Mouse (Mus musculus) E14TG2a.4 (cell line): ENCODE measurements around the gene Nfkb2.

Source experiments
- H3K27me3 ChIP-seq: 2 replicates; pipeline ENCODE4 v1.6.1; 2014; ENCODE audit warnings: low read length, control low read depth; ENCODE audit not compliant: insufficient read depth
- H3K36me3 ChIP-seq: 2 replicates; pipeline ENCODE4 v1.6.1; 2014; ENCODE audit warnings: low read length, control low read depth; ENCODE audit not compliant: insufficient read depth
- H3K4me1 ChIP-seq: replicated peaks from 2 replicates; pipeline ENCODE4 v1.6.1; 2014; ENCODE audit warnings: low read depth, low read length, control low read depth
- H3K4me3 ChIP-seq: replicated peaks from 2 replicates; pipeline ENCODE4 v1.5.1; 2014; ENCODE audit warnings: mild to moderate bottlenecking, low read length
- H3K9me3 ChIP-seq: 2 replicates; pipeline ENCODE4 v1.6.1; 2014; ENCODE audit warnings: low read length, control low read depth
- CTCF ChIP-seq: conservative IDR thresholded peaks from 2 replicates; pipeline ENCODE4 v1.5.1; 2014; ENCODE audit warnings: low read length
- NANOG ChIP-seq: IDR thresholded peaks from 2 replicates; pipeline ENCODE4 v1.6.1; 2014; ENCODE audit warnings: borderline replicate concordance, low read length, mixed read lengths
- POU5F1 ChIP-seq: IDR thresholded peaks from 2 replicates; pipeline ENCODE4 v1.6.1; 2014; ENCODE audit warnings: low read length, borderline replicate concordance

Nfkb2 gene

GRCm38 (mm10) chr19:46329951-46330350 is 25.8 kb downstream of the Nfkb2 start:
- TF ChIP-seq CTCF: peak; percentile 37
- no peak for TF ChIP-seq NANOG
- peaks cover 64% of the 10 kb centered on the region for H3K4me1 ChIP-seq
- peaks cover 30% of the 10 kb centered on the region for H3K36me3 ChIP-seq
- H3K9me3 ChIP-seq: no peaks in the 10 kb centered on the region
- H3K27me3 ChIP-seq: peaks cover 35% of the 10 kb centered on the region
- peak overlapping the region; percentile 88; the same call in 1 of the 2 replicates for H3K4me3 ChIP-seq

GRCm38 (mm10) chr19:46330696-46331095 is 26.6 kb downstream of the Nfkb2 start:
- Histone ChIP-seq H3K9me3 (no peaks in the 10 kb centered on the region), H3K4me1 (peaks cover 60% of the 10 kb centered on the region), H3K27me3 (peaks cover 28% of the 10 kb centered on the region), H3K4me3 (no peak overlapping the region), H3K36me3 (peaks cover 33% of the 10 kb centered on the region)
- TF ChIP-seq NANOG (no peak), CTCF (no peak), POU5F1 (no peak)

GRCm38 (mm10) chr19:46331326-46331725 is 27.2 kb downstream of the Nfkb2 start:
- H3K4me3 ChIP-seq: no peak overlapping the region
- peaks cover 40% of the 10 kb centered on the region for H3K36me3 ChIP-seq
- no peaks in the 10 kb centered on the region for H3K9me3 ChIP-seq
- TF ChIP-seq POU5F1 (no peak), CTCF (no peak), NANOG (no peak)
- H3K27me3 ChIP-seq: peaks cover 22% of the 10 kb centered on the region
- peaks cover 59% of the 10 kb centered on the region for H3K4me1 ChIP-seq

GRCm38 (mm10) chr19:46331936-46332335 is 27.8 kb downstream of the Nfkb2 start:
- H3K36me3 ChIP-seq: peaks cover 44% of the 10 kb centered on the region
- H3K9me3 ChIP-seq: no peaks in the 10 kb centered on the region
- H3K4me1 ChIP-seq: peaks cover 59% of the 10 kb centered on the region
- TF ChIP-seq POU5F1 (no peak), CTCF (no peak), NANOG (no peak)
- peaks cover 17% of the 10 kb centered on the region for H3K27me3 ChIP-seq
- no peak overlapping the region for H3K4me3 ChIP-seq

- Histone ChIP-seq H3K36me3 (peaks cover 44% of the 10 kb centered on the region), H3K4me3 (no peak overlapping the region), H3K9me3 (no peaks in the 10 kb centered on the region), H3K27me3 (peaks cover 17% of the 10 kb centered on the region), H3K4me1 (peaks cover 59% of the 10 kb centered on the region)
- no peak for TF ChIP-seq POU5F1
- TF ChIP-seq NANOG: no peak
- TF ChIP-seq CTCF: no peak
Observed at GRCm38 (mm10) chr19:46332721-46333339, 28.7 kb downstream of the Nfkb2 start.

- H3K9me3 ChIP-seq: no peaks in the 10 kb centered on the region
- TF ChIP-seq CTCF: no peak
- TF ChIP-seq NANOG: no peak
- TF ChIP-seq POU5F1: no peak
- H3K27me3 ChIP-seq: peaks cover 15% of the 10 kb centered on the region
- no peak overlapping the region for H3K4me3 ChIP-seq
- peaks cover 44% of the 10 kb centered on the region for H3K36me3 ChIP-seq
- peaks cover 62% of the 10 kb centered on the region for H3K4me1 ChIP-seq
Observed at GRCm38 (mm10) chr19:46333906-46334305, 29.8 kb downstream of the Nfkb2 start.

GRCm38 (mm10) chr19:46337719-46338330 is 33.7 kb downstream of the Nfkb2 start:
- peaks cover 14% of the 10 kb centered on the region for H3K36me3 ChIP-seq
- TF ChIP-seq NANOG (no peak), CTCF (no peak), POU5F1 (no peak)
- peaks cover 46% of the 10 kb centered on the region for H3K4me1 ChIP-seq
- H3K9me3 ChIP-seq: no peaks in the 10 kb centered on the region
- peaks cover 13% of the 10 kb centered on the region for H3K27me3 ChIP-seq
- peak overlapping the region; percentile 89 for H3K4me3 ChIP-seq

- TF ChIP-seq NANOG (no peak), POU5F1 (no peak), CTCF (peak; percentile 67)
- Histone ChIP-seq H3K27me3 (peaks cover 18% of the 10 kb centered on the region), H3K4me1 (peaks cover 43% of the 10 kb centered on the region), H3K36me3 (peaks cover 13% of the 10 kb centered on the region), H3K9me3 (no peaks in the 10 kb centered on the region), H3K4me3 (peak within 1 kb of the TSS; percentile 89)
Observed at GRCm38 (mm10) chr19:46338331-46338936, 34.3 kb downstream of the Nfkb2 start, which contains the start of gene Cuedc2. Gene Cuedc2, minus strand, starts transcription at chr19:46338702.

- peaks cover 13% of the 10 kb centered on the region for H3K36me3 ChIP-seq
- peaks cover 43% of the 10 kb centered on the region for H3K4me1 ChIP-seq
- peak overlapping the region; percentile 89 for H3K4me3 ChIP-seq
- TF ChIP-seq CTCF: no peak
- TF ChIP-seq POU5F1: no peak
- no peak for TF ChIP-seq NANOG
- H3K9me3 ChIP-seq: no peaks in the 10 kb centered on the region
- H3K27me3 ChIP-seq: peaks cover 23% of the 10 kb centered on the region
Observed at GRCm38 (mm10) chr19:46338942-46339286, 34.8 kb downstream of the Nfkb2 start.
